Mouse (Mus musculus) liver, embryonic 14.5 days (tissue): ENCODE results near the gene Trpv4.

Source experiments
- CTCF ChIP-seq: IDR thresholded peaks from 2 replicates; pipeline ENCODE4 v1.5.1; 2016; ENCODE audit warnings: antibody characterized with exemption, low read depth, control low read depth
- EP300 ChIP-seq: IDR thresholded peaks from 2 replicates; pipeline ENCODE4 v1.6.1; 2016; ENCODE audit warnings: antibody characterized with exemption, low read depth

DNA sequence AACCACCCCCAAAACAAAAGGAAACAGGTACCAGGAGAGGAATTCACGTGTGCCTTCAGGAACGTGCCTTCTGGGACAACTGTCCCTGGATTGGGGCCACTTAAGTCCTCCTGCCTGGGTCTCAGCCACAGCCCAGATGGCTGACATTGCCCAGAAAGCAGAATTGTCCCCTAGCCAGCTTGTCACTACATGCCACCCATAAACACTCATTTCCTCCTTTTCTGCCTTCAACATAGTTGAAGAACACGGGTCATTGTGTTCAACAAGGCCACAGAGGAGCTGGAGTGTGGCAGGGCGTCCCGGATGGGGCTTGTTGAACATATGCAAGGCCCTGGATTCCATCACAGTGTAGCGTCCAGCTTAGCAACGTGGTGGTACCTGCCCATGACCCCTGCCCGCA lies 23.5 kb upstream of the Trpv4 start:
- no peak for TF ChIP-seq CTCF
- no peak for TF ChIP-seq EP300
